Mouse (Mus musculus): ENCODE results near the gene Slfn8. TPM values are rescaled to one million over a fixed set of nuclear protein-coding genes. Genes with fewer than 3 reads are reported as not detected.
"Not testable (repeated sequence)": the region's sequence is repeated elsewhere in the genome, so short reads cannot be mapped to it uniquely, and the experiment has no call there.

Gene Slfn8
- total RNA-seq, 2 experiments from 2014 or later, result 0.12 to 0.52 TPM

DNA sequence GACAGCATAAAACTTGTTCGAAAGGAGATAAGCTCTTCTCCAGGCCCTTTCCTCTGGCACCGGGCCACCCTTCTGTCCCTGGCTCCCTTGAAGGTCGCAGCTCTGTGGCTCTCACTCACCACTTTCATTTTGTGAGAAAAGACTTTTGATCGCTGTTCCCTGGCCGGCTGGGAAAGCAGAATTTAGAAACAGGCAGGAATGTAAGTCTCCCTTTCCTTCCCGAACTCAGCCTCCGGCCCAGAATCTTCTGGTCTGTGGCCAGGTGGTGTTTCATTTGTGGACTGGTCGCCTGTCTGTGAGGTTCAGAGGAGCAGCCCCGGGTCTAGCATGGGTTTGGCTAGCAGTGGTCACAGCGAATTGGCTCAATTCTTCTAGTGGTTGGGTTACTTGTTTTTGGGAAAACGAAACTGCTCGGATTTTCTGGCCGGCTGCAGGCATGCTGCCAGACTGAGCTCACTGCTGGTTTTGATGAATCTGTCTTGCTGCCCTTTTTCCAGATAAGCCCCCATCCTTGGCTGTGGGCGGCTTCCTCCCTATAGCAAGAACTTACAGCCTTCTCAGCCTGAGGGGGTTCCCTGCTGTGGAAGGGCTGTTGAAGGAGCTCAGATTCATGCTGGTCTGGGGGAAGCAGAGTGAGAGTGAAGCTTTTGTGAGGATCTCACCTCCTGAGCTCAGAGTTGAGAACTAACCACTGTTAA, 29.0 kb downstream of the Slfn8 start, which contains the start of gene Slfn9:
Gene Slfn9 (minus strand): TSS at position 362 of the 698 bp plus-strand sequence.
- DNase-seq, result peak; percentile 68

GRCm38 (mm10) chr11:82990612-82991385, 29.8 kb downstream of the Slfn8 start:
- DNase-seq, result peak; percentile 20

DNA sequence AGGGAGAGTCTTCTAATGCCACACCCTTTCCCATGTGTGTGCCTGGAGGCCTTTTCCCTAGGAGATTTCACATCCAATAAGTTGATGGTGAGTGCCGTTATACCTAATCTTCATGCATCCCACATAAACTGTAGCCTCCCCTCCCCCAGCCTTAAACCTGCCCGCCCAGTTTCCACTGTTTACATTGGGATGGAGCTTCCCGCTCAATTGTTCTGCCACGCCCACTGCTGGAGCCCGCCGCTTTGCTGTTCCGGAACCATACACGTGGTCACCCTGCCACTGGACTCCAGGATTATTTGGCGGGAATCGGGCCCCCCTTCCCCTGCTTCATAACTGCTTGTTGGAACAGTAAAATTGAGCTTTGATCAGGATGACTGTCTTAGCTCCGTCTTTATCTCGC, 31.3 kb downstream of the Slfn8 start:
- DNase-seq, result no peak

- no peak for DNase-seq
These were observed 33.0 kb downstream of the Slfn8 start for GRCm38 (mm10) chr11:82987621-82988020.

GRCm38 (mm10) chr11:82983193-82983592, 37.4 kb downstream of the Slfn8 start:
- DNase-seq, result no peak

- not testable (repeated sequence) for DNase-seq
These were observed 38.2 kb downstream of the Slfn8 start for GRCm38 (mm10) chr11:82982409-82982808.

GRCm38 (mm10) chr11:82973916-82974315, 46.7 kb downstream of the Slfn8 start:
- DNase-seq, result no peak

DNA sequence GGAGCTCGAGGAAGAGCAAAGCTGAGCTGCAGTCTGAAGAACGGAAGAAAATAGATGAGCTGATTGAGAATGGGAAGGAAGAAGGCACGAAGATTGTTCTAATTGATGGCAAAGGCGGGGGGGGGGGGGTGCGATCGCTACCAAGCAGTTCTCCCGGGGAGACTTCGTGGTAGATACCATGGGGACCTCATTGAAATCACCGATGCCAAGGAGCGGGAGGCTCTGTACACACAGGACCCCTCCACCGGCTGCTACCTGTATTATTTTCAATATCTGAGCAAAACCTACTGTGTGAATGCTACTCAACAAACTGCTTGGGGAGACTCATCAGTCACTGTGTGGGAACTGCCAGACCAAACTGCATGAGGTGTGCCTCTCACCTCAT, 49.0 kb downstream of the Slfn8 start:
- no peak for DNase-seq

DNA sequence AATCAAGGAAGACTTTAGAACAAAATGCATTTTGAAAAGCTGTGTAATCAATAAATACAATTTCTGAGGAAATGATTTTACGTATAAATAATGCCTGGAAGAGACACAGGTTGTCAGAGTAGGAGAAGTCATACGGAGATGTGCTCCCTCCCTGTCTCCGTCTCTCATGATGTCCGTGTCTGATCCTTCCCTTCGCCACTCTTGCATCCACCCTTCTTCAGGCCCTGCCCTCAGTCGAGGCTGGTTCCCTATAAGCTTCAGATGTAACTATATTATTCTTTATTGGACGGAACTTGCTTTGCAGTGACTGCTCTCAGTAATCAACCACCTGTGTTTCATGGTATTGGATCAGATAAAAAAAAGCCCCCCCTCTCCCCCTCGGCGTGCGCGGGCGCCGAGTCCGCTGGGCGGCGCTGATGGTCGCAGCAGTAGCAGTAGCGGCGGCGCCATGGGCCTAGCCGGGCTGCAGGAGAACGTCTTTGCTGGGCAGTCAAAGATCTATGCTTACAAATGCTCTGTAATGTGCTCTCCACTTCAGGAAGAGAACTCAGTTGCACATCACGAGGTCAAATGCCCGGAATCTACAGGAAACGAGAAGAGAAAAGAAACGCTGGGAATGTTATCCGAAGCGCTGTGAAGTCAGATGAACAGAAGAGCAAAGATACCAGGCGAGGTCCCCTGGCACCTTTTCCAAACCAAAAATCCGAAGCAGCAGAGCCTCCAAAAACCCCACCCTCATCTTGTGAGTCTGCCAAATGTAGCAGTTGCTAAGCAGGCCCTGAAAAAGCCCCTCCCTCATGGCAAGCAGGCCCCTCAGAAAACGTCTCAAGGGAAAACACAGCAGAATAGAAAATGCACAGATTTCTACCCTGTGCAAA, 49.7 kb downstream of the Slfn8 start:
- peak; percentile 34 for DNase-seq

- no peak for DNase-seq
These were observed 58.4 kb downstream of the Slfn8 start for GRCm38 (mm10) chr11:82962215-82962614.

DNA sequence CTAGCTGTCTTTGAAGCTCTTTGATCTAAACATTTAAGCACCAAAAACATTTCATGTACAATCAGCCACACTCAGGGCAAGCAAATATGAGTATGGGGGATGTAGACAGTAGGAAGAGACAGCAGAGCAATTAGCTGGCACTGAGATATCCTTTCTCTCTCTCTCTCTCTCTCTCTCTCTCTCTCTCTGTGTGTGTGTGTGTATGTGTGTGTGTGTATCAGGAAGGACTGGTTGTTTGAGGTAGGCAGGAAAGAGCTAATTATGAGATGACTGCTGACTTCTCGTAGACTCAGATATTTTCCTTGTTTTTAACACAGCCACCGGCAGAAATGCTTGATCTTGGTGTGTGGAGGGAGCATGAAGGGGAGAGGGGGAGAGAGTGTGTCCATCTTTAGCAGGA, 58.9 kb downstream of the Slfn8 start:
- no peak for DNase-seq

GRCm38 (mm10) chr11:82959613-82960012, 61.0 kb downstream of the Slfn8 start:
- no peak for DNase-seq

DNA sequence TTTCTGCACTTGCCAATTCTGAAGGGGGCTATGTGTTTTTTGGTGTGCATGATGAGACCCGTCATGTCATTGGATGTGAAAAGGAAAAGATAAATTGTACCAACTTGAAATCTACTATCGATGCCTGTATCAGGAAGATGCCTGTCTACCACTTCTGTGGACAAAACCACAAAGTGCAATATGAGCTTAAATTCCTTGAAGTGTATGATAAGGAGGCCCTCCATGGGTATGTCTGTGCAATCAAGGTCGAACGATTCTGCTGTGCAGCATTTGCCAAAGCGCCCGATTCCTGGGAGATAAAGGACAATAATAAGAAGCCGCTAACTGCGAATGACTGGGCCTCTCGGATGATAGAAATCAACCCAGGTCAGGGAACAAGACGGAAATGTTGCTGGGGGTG, 63.7 kb downstream of the Slfn8 start:
- DNase-seq, result no peak

- DNase-seq, result no peak
These were observed 66.0 kb downstream of the Slfn8 start for GRCm38 (mm10) chr11:82954631-82955030.

- DNase-seq, result no peak
These were observed 67.7 kb downstream of the Slfn8 start for GRCm38 (mm10) chr11:82952612-82953542.

Small RNAs within 50 kb of the gene (microRNA-seq; reads per million reads assigned to microRNA genes)
- gene Gm27598, result 0 reads per million in 2 experiments
- 0 reads per million in 2 experiments for gene Mir7679

Other genes with a start within 250 kb of the Slfn8 start
- 10 to 100 TPM; 16.5 to 18.5 TPM for gene Lig3, start 239.7 kb downstream of the Slfn8 start, total RNA-seq (2021)
- gene Rffl, start 149.6 kb downstream of the Slfn8 start, total RNA-seq (2021), result 1 to 10 TPM; 5.5 to 7.6 TPM
- 1 to 10 TPM; 5.4 to 8.0 TPM for gene Rad51d, start 130.2 kb downstream of the Slfn8 start, total RNA-seq (2021)
- not detected for gene Fndc8, start 128.7 kb downstream of the Slfn8 start, total RNA-seq (2021)
- gene Nle1, start 112.4 kb downstream of the Slfn8 start, total RNA-seq (2021), result 10 to 100 TPM; 11.1 to 18.7 TPM
- gene Unc45b, start 110.3 kb downstream of the Slfn8 start, total RNA-seq (2021), result 100 to 1,000 TPM; 101 to 115 TPM
- 10 to 100 TPM; 29.9 to 35.5 TPM for gene Slfn5, start 69.5 kb downstream of the Slfn8 start, total RNA-seq (2021)
- 1 to 10 TPM; 2.9 to 4.0 TPM for gene Slfn9, start 29.0 kb downstream of the Slfn8 start, total RNA-seq (2021)
- gene Slfn2, start 44.3 kb upstream of the Slfn8 start, total RNA-seq (2021), result 1 to 10 TPM; 1.3 to 2.3 TPM
- gene Slfn1, start 96.0 kb upstream of the Slfn8 start, total RNA-seq (2021), result under 1 TPM in 1 of 2 experiments, not detected in 1; 0.18 TPM
- under 1 TPM in 1 of 2 experiments, not detected in 1; 0.16 TPM for gene Slfn4, start 154.4 kb upstream of the Slfn8 start, total RNA-seq (2021)
- 1 to 10 TPM in 1 of 2 experiments, under 1 TPM in 1; 0.97 to 1.1 TPM for gene Slfn3, start 170.5 kb upstream of the Slfn8 start, total RNA-seq (2021)